22 mouse cellular contexts compared by ENCODE assay signal in the genomic region with DNA sequence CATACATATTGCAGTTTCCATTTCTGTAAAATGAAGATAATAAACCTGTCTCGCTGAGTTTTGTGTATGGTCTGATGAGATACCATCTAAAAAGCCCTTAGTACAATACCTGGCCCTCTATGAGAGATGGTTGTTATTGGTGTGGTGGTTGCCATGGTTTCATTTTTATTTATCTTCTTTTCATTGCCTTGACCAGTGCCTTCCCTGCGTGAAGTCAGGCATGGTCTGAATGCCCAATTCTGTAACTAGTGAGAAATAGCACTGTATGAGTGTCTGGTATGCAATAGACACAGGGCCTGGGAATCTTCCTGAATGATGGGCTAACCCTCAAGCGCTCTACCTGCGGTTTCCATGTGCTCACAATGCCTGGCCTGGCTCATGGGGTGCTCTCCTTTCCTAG.
DNase-seq lines count a peak whose midpoint lies in the region; ATAC-seq and TF ChIP-seq lines count a peak whose summit lies in the region.
"Had no signal": no experiment of that assay in that cellular context is flagged by ENCODE, and none has a peak within 500 bp of the region (broad histone marks: within the 10 kb centered on the region; RNA-seq: fewer than 3 reads in every experiment).

No protein-coding gene starts in this region.

- ATAC-seq in forebrain, postnatal 0 days, result peak; percentile 8; the same call in 1 of the 2 replicates
- no peak for ATAC-seq in forebrain, embryonic 12.5 days (ENCODE audit: low FRiP score)
- ATAC-seq in hindbrain, postnatal 0 days, result 0 out of 2 replicates have a peak, but pooled peaks have one; percentile 35
- ATAC-seq in hindbrain, embryonic 11.5 days (ENCODE audit: low FRiP score), result no peak
- ATAC-seq in midbrain, embryonic 16.5 days, result peak; percentile 79
- no peak for ATAC-seq in midbrain, embryonic 14.5 days (ENCODE audit: low FRiP score, low TSS enrichment)
- ATAC-seq: CD4-positive, CD25-positive, alpha-beta regulatory T cell, adult 4 months; forebrain, embryonic 15.5 days; intestine, postnatal 0 days had no signal

- no peak for DNase-seq in forebrain, postnatal 0 days
- no peak for DNase-seq in hindbrain, postnatal 0 days (ENCODE audit: low spot score)
- DNase-seq in hindbrain, embryonic 11.5 days (ENCODE audit: low spot score), result no peak
- no peak for DNase-seq in midbrain, embryonic 14.5 days
- no peak for DNase-seq in lung, postnatal 25 days (ENCODE audit: low spot score)
- DNase-seq: adrenal gland, adult 2 months; adrenal gland, postnatal 14 days; cerebellum, adult 11 months; cerebellum, adult 2 months; cerebellum, adult 9-11 months; cerebellum, postnatal 25 days; gastrocnemius, adult 2 months; gastrocnemius, postnatal 14 days; heart, adult 11 months had no signal

- H3K4me3 ChIP-seq in forebrain, postnatal 0 days (ENCODE audit: low read depth, low read length), result no peak overlapping the region
- no peak overlapping the region for H3K4me3 ChIP-seq in forebrain, embryonic 12.5 days (replicated peaks)
- no peak overlapping the region for H3K4me3 ChIP-seq in hindbrain, postnatal 0 days (ENCODE audit: low read length)
- no peak overlapping the region for H3K4me3 ChIP-seq in hindbrain, embryonic 11.5 days (ENCODE audit: low read depth, low read length)
- H3K4me3 ChIP-seq in midbrain, embryonic 16.5 days (ENCODE audit: low read depth, low read length), result no peak overlapping the region
- H3K4me3 ChIP-seq in midbrain, embryonic 14.5 days (replicated peaks; ENCODE audit: low read depth, low read length), result no peak overlapping the region
- H3K4me3 ChIP-seq: embryonic facial prominence, embryonic 12.5 days; embryonic facial prominence, embryonic 15.5 days; forebrain, embryonic 15.5 days; gastrocnemius, adult 2 months had no signal

- TF ChIP-seq CTCF in forebrain, postnatal 0 days (IDR thresholded peaks at IDR 0.05; ENCODE audit: low read depth), result no peak
- no peak for TF ChIP-seq CTCF in hindbrain, postnatal 0 days (IDR thresholded peaks at IDR 0.05; ENCODE audit: low read depth)

- 68% methylated on average over 4 of the region's 4 CpGs for WGBS in forebrain, postnatal 0 days
- 82% methylated on average over 4 of the region's 4 CpGs for WGBS in forebrain, embryonic 12.5 days
- WGBS in hindbrain, postnatal 0 days, result 48% methylated on average over 4 of the region's 4 CpGs
- WGBS in hindbrain, embryonic 11.5 days, result 78% methylated on average over 4 of the region's 4 CpGs
- 57% methylated on average over 4 of the region's 4 CpGs for WGBS in midbrain, embryonic 16.5 days
- WGBS in midbrain, embryonic 14.5 days, result 67% methylated on average over 4 of the region's 4 CpGs

- H3K9ac ChIP-seq in forebrain, postnatal 0 days, result no peak overlapping the region
- H3K9ac ChIP-seq in forebrain, embryonic 12.5 days, result no peak overlapping the region
- H3K9ac ChIP-seq in hindbrain, postnatal 0 days (replicated peaks; ENCODE audit: low read length), result no peak overlapping the region
- H3K9ac ChIP-seq in hindbrain, embryonic 11.5 days (ENCODE audit: low read depth, low read length), result no peak overlapping the region
- H3K9ac ChIP-seq in midbrain, embryonic 16.5 days (ENCODE audit: low read depth, low read length), result no peak overlapping the region
- H3K9ac ChIP-seq in midbrain, embryonic 14.5 days (replicated peaks; ENCODE audit: low read length), result no peak overlapping the region
- H3K9ac ChIP-seq: embryonic facial prominence, embryonic 12.5 days; embryonic facial prominence, embryonic 15.5 days; forebrain, embryonic 15.5 days had no signal

- H3K4me2 ChIP-seq in forebrain, postnatal 0 days (ENCODE audit: low read depth), result no peak overlapping the region
- no peak overlapping the region for H3K4me2 ChIP-seq in forebrain, embryonic 12.5 days
- no peak overlapping the region for H3K4me2 ChIP-seq in hindbrain, postnatal 0 days (ENCODE audit: low read depth, low read length)
- H3K4me2 ChIP-seq in hindbrain, embryonic 11.5 days (replicated peaks; ENCODE audit: low read depth, low read length), result no peak overlapping the region
- H3K4me2 ChIP-seq in midbrain, embryonic 16.5 days (ENCODE audit: low read length), result no peak overlapping the region
- H3K4me2 ChIP-seq in midbrain, embryonic 14.5 days (ENCODE audit: low read length), result no peak overlapping the region
- H3K4me2 ChIP-seq: embryonic facial prominence, embryonic 12.5 days; embryonic facial prominence, embryonic 15.5 days; forebrain, embryonic 15.5 days; heart, embryonic 11.5 days had no signal

- no peaks in the 10 kb centered on the region for H3K4me1 ChIP-seq in forebrain, postnatal 0 days (ENCODE audit: insufficient read depth)
- H3K4me1 ChIP-seq in forebrain, embryonic 12.5 days, result peaks cover 19% of the 10 kb centered on the region
- no peaks in the 10 kb centered on the region for H3K4me1 ChIP-seq in hindbrain, postnatal 0 days (ENCODE audit: insufficient read depth, low read length)
- no peaks in the 10 kb centered on the region; the same call in 1 of the 2 replicates for H3K4me1 ChIP-seq in hindbrain, embryonic 11.5 days (replicated peaks; ENCODE audit: control insufficient read depth, insufficient read depth, low read length)
- H3K4me1 ChIP-seq in midbrain, embryonic 16.5 days (ENCODE audit: control insufficient read depth, insufficient read depth, low read length), result peaks cover 8% of the 10 kb centered on the region; the same call in 1 of the 2 replicates
- peaks cover 6% of the 10 kb centered on the region; the same call in 1 of the 2 replicates for H3K4me1 ChIP-seq in midbrain, embryonic 14.5 days (ENCODE audit: control insufficient read depth, insufficient read depth, low read length)
- H3K4me1 ChIP-seq: forebrain, embryonic 15.5 days had no signal

- no peak overlapping the region for H3K27ac ChIP-seq in forebrain, postnatal 0 days (ENCODE audit: low read depth, low read length)
- no peak overlapping the region for H3K27ac ChIP-seq in forebrain, embryonic 12.5 days
- H3K27ac ChIP-seq in hindbrain, postnatal 0 days, result no peak overlapping the region
- no peak overlapping the region for H3K27ac ChIP-seq in hindbrain, embryonic 11.5 days (ENCODE audit: low read depth, low read length)
- no peak overlapping the region for H3K27ac ChIP-seq in midbrain, embryonic 16.5 days (ENCODE audit: low read length)
- H3K27ac ChIP-seq in midbrain, embryonic 14.5 days (replicated peaks; ENCODE audit: low read depth, low read length), result no peak overlapping the region
- H3K27ac ChIP-seq: embryonic facial prominence, embryonic 12.5 days; embryonic facial prominence, embryonic 15.5 days; forebrain, embryonic 15.5 days; gastrocnemius, adult 2 months had no signal

- H3K9me3 ChIP-seq in forebrain, postnatal 0 days (ENCODE audit: low read length), result no peaks in the 10 kb centered on the region
- H3K9me3 ChIP-seq in forebrain, embryonic 12.5 days, result no peaks in the 10 kb centered on the region
- no peaks in the 10 kb centered on the region for H3K9me3 ChIP-seq in hindbrain, postnatal 0 days (ENCODE audit: low read length)
- H3K9me3 ChIP-seq in hindbrain, embryonic 11.5 days (ENCODE audit: control insufficient read depth, low read length), result no peaks in the 10 kb centered on the region
- H3K9me3 ChIP-seq in midbrain, embryonic 16.5 days (replicated peaks; ENCODE audit: control insufficient read depth, low read length, poor library complexity, severe bottlenecking), result no peaks in the 10 kb centered on the region
- no peaks in the 10 kb centered on the region for H3K9me3 ChIP-seq in midbrain, embryonic 14.5 days (ENCODE audit: control insufficient read depth, low read length)
- H3K9me3 ChIP-seq: embryonic facial prominence, embryonic 12.5 days; embryonic facial prominence, embryonic 15.5 days; forebrain, embryonic 15.5 days had no signal

- peaks cover 72% of the 10 kb centered on the region for H3K36me3 ChIP-seq in forebrain, postnatal 0 days (ENCODE audit: insufficient read depth)
- peaks cover 51% of the 10 kb centered on the region for H3K36me3 ChIP-seq in forebrain, embryonic 12.5 days (replicated peaks)
- peaks cover 24% of the 10 kb centered on the region; the same call in 1 of the 2 replicates for H3K36me3 ChIP-seq in hindbrain, postnatal 0 days (ENCODE audit: insufficient read depth, low read length)
- H3K36me3 ChIP-seq in hindbrain, embryonic 11.5 days (ENCODE audit: control insufficient read depth, insufficient read depth, low read length), result peaks cover 3% of the 10 kb centered on the region; the same call in 1 of the 2 replicates
- peaks cover 25% of the 10 kb centered on the region for H3K36me3 ChIP-seq in midbrain, embryonic 16.5 days (ENCODE audit: control insufficient read depth, insufficient read depth, low read length)
- H3K36me3 ChIP-seq in midbrain, embryonic 14.5 days (ENCODE audit: control insufficient read depth, insufficient read depth, low read length), result peaks cover 58% of the 10 kb centered on the region

- H3K27me3 ChIP-seq in forebrain, postnatal 0 days (ENCODE audit: insufficient read depth, low read length), result no peaks in the 10 kb centered on the region
- no peaks in the 10 kb centered on the region for H3K27me3 ChIP-seq in forebrain, embryonic 12.5 days
- no peaks in the 10 kb centered on the region for H3K27me3 ChIP-seq in hindbrain, postnatal 0 days (ENCODE audit: insufficient read depth, low read length)
- no peaks in the 10 kb centered on the region for H3K27me3 ChIP-seq in hindbrain, embryonic 11.5 days (ENCODE audit: control insufficient read depth, insufficient read depth, low read length)
- no peaks in the 10 kb centered on the region for H3K27me3 ChIP-seq in midbrain, embryonic 16.5 days (ENCODE audit: control insufficient read depth, insufficient read depth, low read depth, low read length)
- no peaks in the 10 kb centered on the region for H3K27me3 ChIP-seq in midbrain, embryonic 14.5 days (ENCODE audit: control insufficient read depth, insufficient read depth, low read length)
- H3K27me3 ChIP-seq: embryonic facial prominence, embryonic 12.5 days; embryonic facial prominence, embryonic 15.5 days; forebrain, embryonic 15.5 days had no signal

Comparison
In these comparisons a context has a peak if more than half of its experiments do, and no peak if none do; other contexts are left out.
1. ATAC-seq: peak in forebrain, postnatal 0 days (single experiment), hindbrain, postnatal 0 days (single experiment) and midbrain, embryonic 16.5 days (single experiment); none in forebrain, embryonic 12.5 days (single experiment), hindbrain, embryonic 11.5 days (single experiment) and midbrain, embryonic 14.5 days (single experiment).